Mouse (Mus musculus) embryonic facial prominence, embryonic 10.5 days (tissue): ENCODE data around the gene Nt5dc3. TPM values are rescaled to one million over a fixed set of nuclear protein-coding genes. Genes with fewer than 3 reads are reported as not detected.

Experiments
- DNase-seq: peaks from one replicate; pipeline ENCODE4 v3.0.0-alpha.2; 2017; ENCODE audit warnings: low spot score
- H3K27ac ChIP-seq: fragments of 300-500 bp; sonication (generic); replicated peaks from 2 replicates; pipeline ENCODE4 v1.5.1; 2016; ENCODE audit warnings: mild to moderate bottlenecking
- H3K27me3 ChIP-seq: fragments of 300-500 bp; sonication (generic); replicated peaks from 2 replicates; pipeline ENCODE4 v1.6.1; 2016; ENCODE audit warnings: low read depth, mild to moderate bottlenecking; ENCODE audit not compliant: poor library complexity, severe bottlenecking
- H3K36me3 ChIP-seq: fragments of 300-500 bp; sonication (generic); replicated peaks from 2 replicates; pipeline ENCODE4 v1.6.1; 2016; ENCODE audit warnings: mild to moderate bottlenecking, moderate library complexity
- H3K4me1 ChIP-seq: fragments of 300-500 bp; sonication (generic); 2 replicates; pipeline ENCODE4 v1.6.1; 2016
- H3K4me3 ChIP-seq: fragments of 300-500 bp; sonication (generic); 2 replicates; pipeline ENCODE4 v1.5.1; 2016; ENCODE audit warnings: mild to moderate bottlenecking, moderate library complexity
- H3K9me3 ChIP-seq: fragments of 300-500 bp; sonication (generic); 2 replicates; pipeline ENCODE4 v1.6.1; 2016; ENCODE audit warnings: mild to moderate bottlenecking
- WGBS: fragments of 180-500 bp; shearing (Covaris S2); methylation state at CpG from one replicate; pipeline ENCODE4 v1.1.7; 2016; 5-methylcytosine and 5-hydroxymethylcytosine counted together
- polyA plus RNA-seq: library from polyadenylated mRNA; unstranded; fragments of >200 nt; fragmentation: Nextera tagmentation; extraction: Ambion mirVana; gene quantifications from 2 replicates; pipeline ENCODE4 v1.2.1, GENCODE M21; 2016

The Nt5dc3 gene
- polyA plus RNA-seq, 1 experiment from 2014 or later = 0.85 TPM

GRCm38 (mm10) chr10:86828221-86829135 is 49.7 kb downstream of the Nt5dc3 start:
- DNase-seq = no peak
- WGBS = 83% methylated on average over 15 of the region's 15 CpGs
- Histone ChIP-seq H3K4me3 (no peak overlapping the region), H3K27me3 (no peaks in the 10 kb centered on the region), H3K27ac (no peak overlapping the region), H3K36me3 (peaks cover 10% of the 10 kb centered on the region), H3K4me1 (peaks cover 35% of the 10 kb centered on the region), H3K9me3 (peaks cover 3% of the 10 kb centered on the region; the same call in 1 of the 2 replicates)

GRCm38 (mm10) chr10:86829515-86829914 is 50.7 kb downstream of the Nt5dc3 start:
- DNase-seq = no peak
- Histone ChIP-seq H3K4me3 (no peak overlapping the region), H3K27me3 (no peaks in the 10 kb centered on the region), H3K36me3 (peaks cover 16% of the 10 kb centered on the region), H3K9me3 (peaks cover 3% of the 10 kb centered on the region; the same call in 1 of the 2 replicates), H3K4me1 (peaks cover 36% of the 10 kb centered on the region), H3K27ac (no peak overlapping the region)
- WGBS = 93% methylated on average over 2 of the region's 2 CpGs

- Histone ChIP-seq H3K4me3 (no peak overlapping the region), H3K9me3 (no peaks in the 10 kb centered on the region), H3K27me3 (no peaks in the 10 kb centered on the region), H3K4me1 (peaks cover 14% of the 10 kb centered on the region), H3K27ac (no peak overlapping the region), H3K36me3 (peaks cover 10% of the 10 kb centered on the region; the same call in 1 of the 2 replicates)
- WGBS = 82% methylated on average over 4 of the region's 4 CpGs
- DNase-seq = no peak
Measured at GRCm38 (mm10) chr10:86836784-86837183, 58.0 kb downstream of the Nt5dc3 start.

- Histone ChIP-seq H3K4me1 (peaks cover 13% of the 10 kb centered on the region), H3K27me3 (no peaks in the 10 kb centered on the region), H3K27ac (no peak overlapping the region), H3K36me3 (peaks cover 10% of the 10 kb centered on the region; the same call in 1 of the 2 replicates), H3K4me3 (no peak overlapping the region), H3K9me3 (no peaks in the 10 kb centered on the region)
- no peak for DNase-seq
- 89% methylated on average over 6 of the region's 6 CpGs for WGBS
Measured at GRCm38 (mm10) chr10:86838827-86839226, 60.0 kb downstream of the Nt5dc3 start.

DNA sequence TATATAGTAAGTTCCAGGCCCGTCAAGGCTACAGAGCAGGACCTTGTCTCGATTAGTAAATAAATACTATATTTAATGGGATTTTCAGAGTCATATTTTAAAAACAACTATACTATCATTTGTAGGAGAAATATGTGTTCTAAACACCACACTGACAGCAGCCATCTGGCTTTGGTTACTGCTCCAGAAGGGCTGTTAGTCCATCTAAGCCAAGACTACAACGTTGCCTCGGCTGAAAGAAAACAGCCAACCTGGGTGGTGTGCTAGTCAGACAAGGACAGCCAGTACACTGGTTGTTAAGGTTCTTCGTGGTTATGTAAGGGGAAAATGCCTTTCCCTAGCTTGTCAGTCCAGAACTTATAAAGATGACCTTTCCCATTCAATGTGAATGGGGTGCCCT is 63.9 kb downstream of the Nt5dc3 start:
- 75% methylated on average over 5 of the region's 5 CpGs for WGBS
- no peaks in the 10 kb centered on the region for H3K4me1 ChIP-seq
- no peaks in the 10 kb centered on the region for H3K36me3 ChIP-seq
- DNase-seq = no peak
- H3K27ac ChIP-seq = no peak overlapping the region
- H3K4me3 ChIP-seq = no peak overlapping the region
- no peaks in the 10 kb centered on the region for H3K27me3 ChIP-seq
- no peaks in the 10 kb centered on the region for H3K9me3 ChIP-seq

- H3K4me3 ChIP-seq = no peak overlapping the region
- H3K36me3 ChIP-seq = no peaks in the 10 kb centered on the region
- H3K27me3 ChIP-seq = no peaks in the 10 kb centered on the region
- H3K27ac ChIP-seq = no peak overlapping the region
- 82% methylated on average over 9 of the region's 9 CpGs for WGBS
- H3K4me1 ChIP-seq = no peaks in the 10 kb centered on the region
- DNase-seq = no peak
- H3K9me3 ChIP-seq = no peaks in the 10 kb centered on the region
Measured at GRCm38 (mm10) chr10:86846926-86847467, 68.2 kb downstream of the Nt5dc3 start.

GRCm38 (mm10) chr10:86849087-86849486 is 70.3 kb downstream of the Nt5dc3 start:
- Histone ChIP-seq H3K9me3 (no peaks in the 10 kb centered on the region), H3K4me3 (no peak overlapping the region)
- 93% methylated on average over 4 of the region's 4 CpGs for WGBS

DNA sequence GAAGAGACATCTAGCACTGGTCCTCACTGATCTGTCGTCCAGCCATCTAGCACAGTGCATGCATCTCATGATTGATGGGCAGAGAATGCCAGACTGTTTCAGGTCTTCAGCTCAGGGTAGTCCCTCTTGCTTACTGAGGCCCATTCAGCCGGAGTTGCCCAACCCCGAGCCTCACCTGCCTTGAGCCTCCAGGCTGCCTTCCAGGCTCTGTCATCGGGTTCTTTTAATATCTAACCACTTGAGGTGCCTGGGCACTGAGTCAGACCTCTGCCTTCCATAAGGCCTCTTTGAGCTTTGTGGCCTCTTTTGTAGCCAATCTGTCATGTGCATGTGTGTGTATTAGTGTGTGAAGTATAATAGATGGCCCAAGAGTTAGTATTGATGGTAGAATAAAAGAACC is 70.7 kb downstream of the Nt5dc3 start:
- H3K27me3 ChIP-seq = no peaks in the 10 kb centered on the region
- no peaks in the 10 kb centered on the region for H3K4me1 ChIP-seq
- H3K9me3 ChIP-seq = no peaks in the 10 kb centered on the region
- no peak for DNase-seq
- 85% methylated on average over 4 of the region's 4 CpGs for WGBS
- H3K36me3 ChIP-seq = no peaks in the 10 kb centered on the region
- H3K27ac ChIP-seq = no peak overlapping the region
- H3K4me3 ChIP-seq = no peak overlapping the region

More at GRCm38 (mm10) chr10:86849087-86849486, 70.3 kb downstream of the Nt5dc3 start:
- H3K27ac ChIP-seq = no peak overlapping the region
- H3K4me1 ChIP-seq = no peaks in the 10 kb centered on the region
- DNase-seq = no peak
- H3K27me3 ChIP-seq = no peaks in the 10 kb centered on the region
- H3K36me3 ChIP-seq = no peaks in the 10 kb centered on the region

DNA sequence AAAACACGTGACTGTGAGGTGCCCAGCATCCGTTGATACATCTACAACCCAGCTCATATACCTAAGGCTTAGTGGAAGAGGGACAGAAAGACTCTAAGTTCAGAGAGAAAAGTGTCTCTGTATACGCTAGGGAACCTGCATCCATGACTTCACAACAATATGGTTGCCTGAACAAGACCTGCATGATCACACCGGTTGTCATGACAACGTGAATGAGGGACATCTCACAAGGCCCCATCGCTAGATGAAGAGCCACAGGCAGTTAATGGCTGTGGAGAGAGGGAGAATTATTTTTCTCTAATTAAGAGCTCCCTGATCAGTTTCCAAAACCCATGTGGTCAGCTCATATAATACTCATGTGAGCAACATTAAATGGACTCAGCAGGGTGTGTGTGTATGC is 73.4 kb downstream of the Nt5dc3 start:
- 84% methylated on average over 6 of the region's 6 CpGs for WGBS
- Histone ChIP-seq H3K4me3 (no peak overlapping the region), H3K27me3 (no peaks in the 10 kb centered on the region), H3K27ac (no peak overlapping the region), H3K9me3 (no peaks in the 10 kb centered on the region), H3K36me3 (no peaks in the 10 kb centered on the region), H3K4me1 (no peaks in the 10 kb centered on the region)
- DNase-seq = no peak

DNA sequence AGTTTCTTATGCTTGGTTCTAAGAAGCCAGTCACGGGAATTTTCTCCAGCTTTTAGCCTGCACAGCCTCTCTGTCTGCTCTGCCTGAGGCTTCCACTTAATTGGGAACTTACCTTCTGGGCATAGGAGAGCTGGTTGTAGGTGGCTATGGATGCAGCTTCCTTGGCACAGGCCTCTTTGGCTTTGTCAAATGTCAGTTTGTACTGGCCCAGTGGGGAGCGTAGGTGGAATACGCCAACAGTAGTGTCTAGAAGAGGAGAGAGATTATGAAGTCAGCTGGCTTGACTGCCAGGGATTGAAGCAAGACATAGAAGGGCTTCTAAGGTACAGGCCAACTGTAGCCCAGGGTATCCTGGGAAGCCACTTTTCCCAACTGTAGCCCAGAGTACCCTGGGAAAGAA is 74.6 kb downstream of the Nt5dc3 start:
- H3K9me3 ChIP-seq = no peaks in the 10 kb centered on the region
- no peak overlapping the region for H3K4me3 ChIP-seq
- 81% methylated on average over 3 of the region's 3 CpGs for WGBS
- no peaks in the 10 kb centered on the region for H3K27me3 ChIP-seq
- H3K4me1 ChIP-seq = no peaks in the 10 kb centered on the region
- H3K27ac ChIP-seq = no peak overlapping the region
- H3K36me3 ChIP-seq = no peaks in the 10 kb centered on the region
- no peak for DNase-seq

- H3K27me3 ChIP-seq = no peaks in the 10 kb centered on the region
- H3K9me3 ChIP-seq = no peaks in the 10 kb centered on the region
- H3K27ac ChIP-seq = no peak overlapping the region
- DNase-seq = no peak
- no peaks in the 10 kb centered on the region for H3K36me3 ChIP-seq
- WGBS = 79% methylated on average over 4 of the region's 4 CpGs
- no peaks in the 10 kb centered on the region for H3K4me1 ChIP-seq
- H3K4me3 ChIP-seq = no peak overlapping the region
Measured at GRCm38 (mm10) chr10:86860396-86860795, 81.6 kb downstream of the Nt5dc3 start.

- H3K27me3 ChIP-seq = no peaks in the 10 kb centered on the region
- H3K4me1 ChIP-seq = no peaks in the 10 kb centered on the region
- H3K27ac ChIP-seq = no peak overlapping the region
- no peak overlapping the region for H3K4me3 ChIP-seq
- no peaks in the 10 kb centered on the region for H3K36me3 ChIP-seq
- WGBS = 91% methylated on average over 6 of the region's 6 CpGs
- no peak for DNase-seq
- H3K9me3 ChIP-seq = no peaks in the 10 kb centered on the region
Measured at GRCm38 (mm10) chr10:86862496-86862895, 83.7 kb downstream of the Nt5dc3 start.

GRCm38 (mm10) chr10:86863429-86863828 is 84.6 kb downstream of the Nt5dc3 start:
- WGBS = 83% methylated on average over 6 of the region's 6 CpGs
- no peak for DNase-seq
- H3K9me3 ChIP-seq = no peaks in the 10 kb centered on the region
- H3K36me3 ChIP-seq = no peaks in the 10 kb centered on the region
- H3K27me3 ChIP-seq = no peaks in the 10 kb centered on the region
- H3K27ac ChIP-seq = no peak overlapping the region
- no peak overlapping the region for H3K4me3 ChIP-seq
- no peaks in the 10 kb centered on the region for H3K4me1 ChIP-seq
